20 mouse cellular contexts compared by ENCODE assay signal in the genomic region with DNA sequence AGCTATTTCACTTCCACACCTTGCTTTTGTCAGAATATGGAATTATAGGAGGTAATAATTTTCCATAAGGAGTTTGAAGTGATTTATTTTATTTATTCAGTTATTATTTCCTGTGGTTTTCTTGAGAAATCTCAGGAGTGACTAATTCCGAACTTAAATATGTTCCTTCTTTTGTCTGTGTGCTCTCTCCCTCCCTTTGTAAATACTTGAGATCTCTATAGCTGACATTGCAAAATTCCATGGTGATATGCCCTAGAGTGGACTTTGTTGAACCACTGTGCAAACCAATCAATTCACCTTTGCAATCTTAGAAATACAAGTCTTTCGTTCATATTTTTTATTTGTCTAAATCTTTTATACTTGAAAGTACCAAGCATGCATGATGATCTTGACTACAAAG.
"Had no signal": no experiment of that assay in that cellular context is flagged by ENCODE, and none has a peak within 500 bp of the region (broad histone marks: within the 10 kb centered on the region; RNA-seq: fewer than 3 reads in every experiment).

No protein-coding gene starts in this region.

- H3K27me3 ChIP-seq: limb, embryonic 13.5 days; megakaryocyte, embryonic 14.5 days; midbrain, embryonic 15.5 days; neural tube, embryonic 13.5 days had no signal

- H3K4me1 ChIP-seq: limb, embryonic 13.5 days; megakaryocyte, embryonic 14.5 days; midbrain, embryonic 15.5 days; neural tube, embryonic 13.5 days had no signal

- H3K4me3 ChIP-seq: limb, embryonic 13.5 days; megakaryocyte, embryonic 14.5 days; midbrain, embryonic 15.5 days; neural tube, embryonic 13.5 days had no signal

- H3K4me2 ChIP-seq: limb, embryonic 13.5 days; liver, embryonic 11.5 days; midbrain, embryonic 11.5 days; midbrain, embryonic 15.5 days; neural tube, embryonic 13.5 days had no signal

- H3K9me3 ChIP-seq: limb, embryonic 13.5 days; megakaryocyte, embryonic 14.5 days; midbrain, embryonic 15.5 days; neural tube, embryonic 13.5 days had no signal

- H3K36me3 ChIP-seq: limb, embryonic 13.5 days; midbrain, embryonic 15.5 days; neural tube, embryonic 13.5 days had no signal

- DNase-seq: kidney, adult 8-10 months; kidney, postnatal 36 days; layer of hippocampus, adult 9-11 months; layer of hippocampus, postnatal 36 days; left cerebral cortex, postnatal 4 days; retina, postnatal 1 day; right cerebral cortex, postnatal 14 days; thymus, adult 2 months; thymus, postnatal 25 days had no signal

- H3K9ac ChIP-seq: limb, embryonic 13.5 days; midbrain, embryonic 15.5 days; neural tube, embryonic 13.5 days had no signal

- ATAC-seq: hindbrain, embryonic 16.5 days; inflammation-experienced regulatory T-cells, adult 6 months; intestine, postnatal 0 days; midbrain, embryonic 15.5 days had no signal

- H3K27ac ChIP-seq: kidney, postnatal 0 days; limb, embryonic 13.5 days; macrophage; midbrain, embryonic 15.5 days; neural tube, embryonic 13.5 days had no signal
